Mouse (Mus musculus) liver, adult 2 months (tissue): ENCODE measurements around the gene Dag1.

ENCODE experiments used
- CTCF ChIP-seq: fragments of 200-500 bp; IDR thresholded peaks from 2 replicates; pipeline ENCODE4 v1.5.1; 2011; ENCODE audit warnings: low read depth, low read length, control low read depth
- POLR2A ChIP-seq: fragments of 200-500 bp; IDR thresholded peaks from 2 replicates; pipeline ENCODE4 v1.6.1; 2011; ENCODE audit warnings: low read length, control low read depth; ENCODE audit not compliant: insufficient read depth; ENCODE audit errors: extremely low read depth

DNA sequence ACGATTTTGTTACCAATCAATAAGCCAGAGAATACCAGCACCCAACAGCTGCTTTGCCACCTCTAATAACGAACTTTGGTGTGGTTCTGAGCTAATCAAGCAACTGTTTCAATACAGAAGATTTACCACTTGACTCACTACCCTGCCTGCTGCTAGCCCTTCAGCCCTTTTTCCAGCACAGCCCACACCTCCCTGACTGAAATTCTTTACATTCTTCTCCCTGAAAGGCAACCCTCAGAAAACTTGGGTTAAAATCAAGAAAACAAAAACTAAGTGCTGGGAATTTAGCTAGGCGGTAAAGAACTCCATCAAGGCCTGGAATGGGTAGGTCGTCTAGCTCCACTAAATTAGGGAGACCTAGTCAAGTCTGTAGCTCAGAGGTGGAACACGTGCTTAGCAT is 23.8 kb downstream of the Dag1 start:
- TF ChIP-seq CTCF, result no peak
- TF ChIP-seq POLR2A, result no peak
